Mouse (Mus musculus) hindbrain, embryonic 16.5 days (tissue): ENCODE results near the gene Tmem167b. TPM values are rescaled to one million over a fixed set of nuclear protein-coding genes. Genes with fewer than 3 reads are reported as not detected.
"Not testable (repeated sequence)": the region's sequence is repeated elsewhere in the genome, so short reads cannot be mapped to it uniquely, and the experiment has no call there.

Experiments
- ATAC-seq: fragments of 200-750 bp; cut with Nextera tagmentation; 2 replicates; pipeline ENCODE4 v1.8.0; 2017; ENCODE audit warnings: moderate TSS enrichment, moderate library complexity
- H3K27ac ChIP-seq: fragments of 300-500 bp; sonication (generic); 2 replicates; pipeline ENCODE4 v1.5.1; 2014; ENCODE audit warnings: low read depth, mild to moderate bottlenecking, control low read depth, low read length, moderate library complexity
- H3K27me3 ChIP-seq: fragments of 300-500 bp; sonication (generic); replicated peaks from 2 replicates; pipeline ENCODE4 v1.6.1; 2014; ENCODE audit warnings: low read length; ENCODE audit not compliant: control insufficient read depth, insufficient read depth
- H3K36me3 ChIP-seq: fragments of 300-500 bp; sonication (generic); 2 replicates; pipeline ENCODE4 v1.6.1; 2014; ENCODE audit warnings: mild to moderate bottlenecking, low read length, moderate library complexity, mixed read lengths; ENCODE audit not compliant: control insufficient read depth, insufficient read depth
- H3K4me1 ChIP-seq: fragments of 300-500 bp; sonication (generic); 2 replicates; pipeline ENCODE4 v1.6.1; 2014; ENCODE audit warnings: low read depth, low read length; ENCODE audit not compliant: control insufficient read depth, insufficient read depth
- H3K4me2 ChIP-seq: fragments of 300-500 bp; sonication (generic); 2 replicates; pipeline ENCODE4 v1.6.1; 2014; ENCODE audit warnings: mild to moderate bottlenecking, low read length, control low read depth, moderate library complexity
- H3K4me3 ChIP-seq: fragments of 300-500 bp; sonication (generic); 2 replicates; pipeline ENCODE4 v1.5.1; 2014; ENCODE audit warnings: mild to moderate bottlenecking, low read length, control low read depth, moderate library complexity
- H3K9ac ChIP-seq: fragments of 300-500 bp; sonication (generic); 2 replicates; pipeline ENCODE4 v1.6.1; 2014; ENCODE audit warnings: low read depth, mild to moderate bottlenecking, control low read depth, low read length, moderate library complexity
- H3K9me3 ChIP-seq: fragments of 300-500 bp; sonication (generic); 2 replicates; pipeline ENCODE4 v1.6.1; 2014; ENCODE audit warnings: mild to moderate bottlenecking, low read length, moderate library complexity; ENCODE audit not compliant: control insufficient read depth
- WGBS: fragments of 180-500 bp; shearing (Covaris S2); extraction: QIAGEN DNeasy Blood & Tissue Kit; methylation state at CpG from one replicate; pipeline ENCODE4 v1.1.7; 2014; 5-methylcytosine and 5-hydroxymethylcytosine counted together
- polyA plus RNA-seq: library from polyadenylated mRNA; unstranded; fragments of >200 nt; fragmentation: Nextera tagmentation; extraction: Ambion mirVana; gene quantifications from 2 replicates; pipeline ENCODE4 v1.2.1, GENCODE M21; 2015

Gene Tmem167b
- polyA plus RNA-seq, 1 experiment from 2014 or later: 51.0 TPM

- Histone ChIP-seq H3K36me3 (no peaks in the 10 kb centered on the region), H3K27ac (peak within 1 kb of the TSS; percentile 85), H3K4me1 (peaks cover 13% of the 10 kb centered on the region), H3K4me2 (peak within 1 kb of the TSS; percentile 89), H3K27me3 (no peaks in the 10 kb centered on the region), H3K4me3 (peak within 1 kb of the TSS; percentile 74), H3K9me3 (no peaks in the 10 kb centered on the region), H3K9ac (peak within 1 kb of the TSS; percentile 80)
- ATAC-seq: peak; percentile 98
- 2% methylated on average over 42 of the region's 42 CpGs for WGBS
These were observed 9.4 kb upstream of the Tmem167b start, which contains the start of gene Taf13 for GRCm38 (mm10) chr3:108571443-108572294. Taf13 (plus strand) TSS chr3:108571698.

GRCm38 (mm10) chr3:108570813-108571212 lies 8.5 kb upstream of the Tmem167b start:
- H3K36me3 ChIP-seq: no peaks in the 10 kb centered on the region
- H3K4me1 ChIP-seq: peaks cover 13% of the 10 kb centered on the region
- peak overlapping the region; percentile 89 for H3K4me2 ChIP-seq
- H3K4me3 ChIP-seq: no peak overlapping the region
- H3K27ac ChIP-seq: no peak overlapping the region
- no peaks in the 10 kb centered on the region for H3K9me3 ChIP-seq
- no peaks in the 10 kb centered on the region for H3K27me3 ChIP-seq
- no peak for ATAC-seq
- H3K9ac ChIP-seq: no peak overlapping the region
- 85% methylated on average over 14 of the region's 14 CpGs for WGBS

- not testable (repeated sequence) for H3K4me2 ChIP-seq, H3K27me3 ChIP-seq, H3K4me3 ChIP-seq, H3K27ac ChIP-seq, ATAC-seq, H3K36me3 ChIP-seq, H3K9ac ChIP-seq, H3K9me3 ChIP-seq
- peaks cover 13% of the 10 kb centered on the region for H3K4me1 ChIP-seq
- WGBS: 61% methylated on average over 3 of the region's 3 CpGs
These were observed 7.4 kb upstream of the Tmem167b start for GRCm38 (mm10) chr3:108569636-108570035.

GRCm38 (mm10) chr3:108567990-108568877 lies 6.0 kb upstream of the Tmem167b start:
- Histone ChIP-seq H3K4me1 (peaks cover 10% of the 10 kb centered on the region), H3K4me2 (no peak overlapping the region), H3K4me3 (no peak overlapping the region), H3K27me3 (no peaks in the 10 kb centered on the region), H3K36me3 (no peaks in the 10 kb centered on the region), H3K9me3 (no peaks in the 10 kb centered on the region), H3K9ac (no peak overlapping the region), H3K27ac (peak overlapping the region; percentile 37)
- no peak for ATAC-seq
- WGBS: 11% methylated on average over 15 of the region's 15 CpGs

GRCm38 (mm10) chr3:108563309-108563708 lies 1.0 kb upstream of the Tmem167b start:
- Histone ChIP-seq H3K36me3 (peaks cover 9% of the 10 kb centered on the region), H3K27ac (peak overlapping the region; percentile 95), H3K4me2 (peak overlapping the region; percentile 88), H3K27me3 (no peaks in the 10 kb centered on the region), H3K4me1 (peaks cover 9% of the 10 kb centered on the region), H3K4me3 (peak overlapping the region; percentile 82), H3K9ac (peak overlapping the region; percentile 50; the same call in 1 of the 2 replicates), H3K9me3 (no peaks in the 10 kb centered on the region)
- no peak for ATAC-seq
- WGBS: 2% methylated on average over 4 of the region's 4 CpGs

GRCm38 (mm10) chr3:108562777-108563271 lies 558 bp upstream of the Tmem167b start:
- H3K9me3 ChIP-seq: no peaks in the 10 kb centered on the region
- H3K36me3 ChIP-seq: peaks cover 14% of the 10 kb centered on the region
- peak overlapping the region; percentile 88 for H3K4me2 ChIP-seq
- peak overlapping the region; percentile 95 for H3K27ac ChIP-seq
- peak overlapping the region; percentile 50; the same call in 1 of the 2 replicates for H3K9ac ChIP-seq
- WGBS: 11% methylated on average over 15 of the region's 15 CpGs
- H3K4me1 ChIP-seq: peaks cover 9% of the 10 kb centered on the region
- peak; percentile 74 for ATAC-seq
- no peaks in the 10 kb centered on the region for H3K27me3 ChIP-seq
- peak overlapping the region; percentile 82 for H3K4me3 ChIP-seq

GRCm38 (mm10) chr3:108557888-108558287 lies 4.4 kb downstream of the Tmem167b start:
- no peak for ATAC-seq
- whole genome bisulfite sequencing: 93% methylated on average over 4 of the region's 4 CpGs
- no peak overlapping the region; the same call in 1 of the 2 replicates for H3K9ac ChIP-seq
- no peak overlapping the region for H3K27ac ChIP-seq
- H3K36me3 ChIP-seq: peaks cover 21% of the 10 kb centered on the region
- H3K4me2 ChIP-seq: no peak overlapping the region
- H3K9me3 ChIP-seq: no peaks in the 10 kb centered on the region
- H3K4me1 ChIP-seq: peaks cover 15% of the 10 kb centered on the region
- no peaks in the 10 kb centered on the region for H3K27me3 ChIP-seq
- H3K4me3 ChIP-seq: no peak overlapping the region

GRCm38 (mm10) chr3:108554587-108555312 lies 7.5 kb downstream of the Tmem167b start:
- 20% methylated on average over 19 of the region's 22 CpGs for WGBS
- H3K9ac ChIP-seq: peak overlapping the region; percentile 95
- ATAC-seq: peak; percentile 95
- H3K4me1 ChIP-seq: peaks cover 6% of the 10 kb centered on the region
- no peaks in the 10 kb centered on the region for H3K27me3 ChIP-seq
- peak overlapping the region; percentile 76 for H3K4me3 ChIP-seq
- no peaks in the 10 kb centered on the region for H3K9me3 ChIP-seq
- peak overlapping the region; percentile 89 for H3K27ac ChIP-seq
- peaks cover 19% of the 10 kb centered on the region for H3K36me3 ChIP-seq
- H3K4me2 ChIP-seq: peak overlapping the region; percentile 85
